Mouse (Mus musculus): ENCODE results near the gene Slc25a1.
"Not testable (repeated sequence)": the region's sequence is repeated elsewhere in the genome, so short reads cannot be mapped to it uniquely, and the experiment has no call there.

Slc25a1 gene

GRCm38 (mm10) chr16:17928087-17928580 is at the start of gene Slc25a1:
Gene Slc25a1 (minus strand): TSS chr16:17928219.
- peak; percentile 72 to 76 for DNase-seq (ENCODE audit: low spot score in 2 of 2)

GRCm38 (mm10) chr16:17971853-17972252 is 43.8 kb upstream of the Slc25a1 start:
- no peak for DNase-seq (ENCODE audit: low spot score in 2 of 2)

GRCm38 (mm10) chr16:17962091-17962490 is 34.1 kb upstream of the Slc25a1 start:
- no peak for DNase-seq (ENCODE audit: low spot score in 2 of 2)

GRCm38 (mm10) chr16:17956052-17956638 is 28.1 kb upstream of the Slc25a1 start:
- not testable (repeated sequence) for DNase-seq (ENCODE audit: low spot score in 2 of 2)

GRCm38 (mm10) chr16:17951618-17952017 is 23.6 kb upstream of the Slc25a1 start:
- DNase-seq (ENCODE audit: low spot score in 2 of 2): no peak

GRCm38 (mm10) chr16:17950068-17950467 is 22.0 kb upstream of the Slc25a1 start:
- no peak for DNase-seq (ENCODE audit: low spot score in 2 of 2)

GRCm38 (mm10) chr16:17949421-17949877 is 21.4 kb upstream of the Slc25a1 start:
- no peak for DNase-seq (ENCODE audit: low spot score in 2 of 2)

- no peak for DNase-seq (ENCODE audit: low spot score in 2 of 2)
These were observed 17.2 kb upstream of the Slc25a1 start for GRCm38 (mm10) chr16:17945081-17945831.

- no peak for DNase-seq (ENCODE audit: low spot score in 2 of 2)
These were observed 15.4 kb upstream of the Slc25a1 start for GRCm38 (mm10) chr16:17943466-17943865.

GRCm38 (mm10) chr16:17939255-17939751 is 11.3 kb upstream of the Slc25a1 start:
- DNase-seq (ENCODE audit: low spot score in 2 of 2): no peak

GRCm38 (mm10) chr16:17938821-17939220 is 10.8 kb upstream of the Slc25a1 start:
- no peak for DNase-seq (ENCODE audit: low spot score in 2 of 2)

- no peak for DNase-seq (ENCODE audit: low spot score in 2 of 2)
These were observed 10.2 kb upstream of the Slc25a1 start for GRCm38 (mm10) chr16:17938187-17938586.

GRCm38 (mm10) chr16:17936776-17937175 is 8.8 kb upstream of the Slc25a1 start:
- DNase-seq (ENCODE audit: low spot score in 2 of 2): no peak

GRCm38 (mm10) chr16:17934445-17934910 is 6.5 kb upstream of the Slc25a1 start:
- no peak for DNase-seq (ENCODE audit: low spot score in 2 of 2)

- no peak for DNase-seq (ENCODE audit: low spot score in 2 of 2)
These were observed 5.8 kb upstream of the Slc25a1 start for GRCm38 (mm10) chr16:17933594-17934444.

GRCm38 (mm10) chr16:17931906-17932460 is 4.0 kb upstream of the Slc25a1 start:
- no peak for DNase-seq (ENCODE audit: low spot score in 2 of 2)

GRCm38 (mm10) chr16:17929631-17930030 is 1.6 kb upstream of the Slc25a1 start:
- DNase-seq (ENCODE audit: low spot score in 2 of 2): no peak

- DNase-seq (ENCODE audit: low spot score in 2 of 2): no peak
These were observed 1.2 kb upstream of the Slc25a1 start for GRCm38 (mm10) chr16:17929211-17929610.

- peak in 1 of 2 experiments; percentile 25 for DNase-seq (ENCODE audit: low spot score in 2 of 2)
These were observed 647 bp upstream of the Slc25a1 start for GRCm38 (mm10) chr16:17928627-17929104.

GRCm38 (mm10) chr16:17927351-17928082 is 502 bp downstream of the Slc25a1 start:
- no peak for DNase-seq (ENCODE audit: low spot score in 2 of 2)

- DNase-seq (ENCODE audit: low spot score in 2 of 2): no peak
These were observed 5.9 kb downstream of the Slc25a1 start for GRCm38 (mm10) chr16:17922163-17922538.

Data from frontal cortex, postnatal 25 days (tissue).